Mouse (Mus musculus) liver, adult 10 weeks (tissue): ENCODE results near the gene Rab44. TPM values are rescaled to one million over a fixed set of nuclear protein-coding genes. Genes with fewer than 3 reads are reported as not detected.

ENCODE experiments used
- polyA plus RNA-seq: library from polyadenylated mRNA; stranded (reverse); fragments of 350-450 nt; fragmentation: Illumina TruSeq; extraction: RNeasy Lipid Tissue Mini Kit (QIAGEN cat#74804); gene quantifications from one replicate; pipeline ENCODE4 v1.2.3, GENCODE M21; 2014; ENCODE audit warnings: low read depth, low replicate concordance

Gene Rab44
- not detected for polyA plus RNA-seq

GRCm38 (mm10) chr17:29113591-29114352 lies at the start of gene Rab44:
TSS of gene Rab44 (plus strand) at chr17:29114145.

GRCm38 (mm10) chr17:29090776-29091175 lies 23.2 kb upstream of the Rab44 start, which contains the start of gene Cdkn1a:
TSS of gene Cdkn1a (plus strand) at chr17:29090976.

Other genes with a start within 250 kb of the Rab44 start
- not detected for gene 4930539E08Rik, start 198.8 kb upstream of the Rab44 start, polyA plus RNA-seq
- not detected for gene Pxt1, start 170.3 kb upstream of the Rab44 start, polyA plus RNA-seq
- 23.5 TPM for gene Kctd20, start 162.2 kb upstream of the Rab44 start, polyA plus RNA-seq
- gene Stk38, start 106.2 kb upstream of the Rab44 start, polyA plus RNA-seq, result 52.3 TPM
- 115 TPM for gene Srsf3, start 81.5 kb upstream of the Rab44 start, polyA plus RNA-seq
- gene Cdkn1a, start 23.2 kb upstream of the Rab44 start, polyA plus RNA-seq, result 3.0 TPM
- gene Cpne5, start 124.0 kb downstream of the Rab44 start, polyA plus RNA-seq, result not detected
- 8.3 TPM for gene Ppil1, start 150.0 kb downstream of the Rab44 start, polyA plus RNA-seq
- 103 TPM for gene BC004004, start 154.6 kb downstream of the Rab44 start, polyA plus RNA-seq
- gene Pi16, start 203.5 kb downstream of the Rab44 start, polyA plus RNA-seq, result not detected
- 9.1 TPM for gene Mtch1, start 233.8 kb downstream of the Rab44 start, polyA plus RNA-seq
- gene Fgd2, start 246.8 kb downstream of the Rab44 start, polyA plus RNA-seq, result 0.66 TPM